Mouse (Mus musculus): ENCODE results near the gene Klhl31.

DNA sequence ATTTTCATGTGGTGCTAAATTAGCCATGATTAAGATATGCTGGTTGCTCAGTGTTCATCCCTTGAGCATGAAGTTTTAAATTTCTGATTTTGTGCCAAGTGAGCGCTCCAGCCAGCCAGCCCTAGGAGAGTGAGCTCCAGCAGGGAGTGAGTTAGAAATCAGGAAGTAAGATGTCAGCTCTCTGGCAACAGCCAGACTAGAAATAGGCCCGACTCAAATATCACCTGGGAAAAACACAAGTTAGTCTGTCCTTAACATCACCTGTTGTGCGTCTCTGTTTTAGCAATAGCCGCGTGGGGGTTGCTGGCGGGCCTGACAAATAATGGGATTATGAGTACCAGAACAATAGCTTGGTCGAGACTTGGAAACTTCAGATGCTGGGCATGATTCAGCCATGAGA lies 56.4 kb downstream of the Klhl31 start:
- no peak for TF ChIP-seq POLR2A (IDR thresholded peaks at IDR 0.05; ENCODE audit: low read depth, low read length)
- TF ChIP-seq CTCF (conservative IDR thresholded peaks at IDR 0.05; ENCODE audit: insufficient read depth, insufficient read length, low read depth, low read length): no peak

Data from kidney, adult 2 months (tissue).